Mouse (Mus musculus): ENCODE measurements around the gene Polr2i. TPM values are rescaled to one million over a fixed set of nuclear protein-coding genes. Genes with fewer than 3 reads are reported as not detected.
"Not testable (repeated sequence)": the region's sequence is repeated elsewhere in the genome, so short reads cannot be mapped to it uniquely, and the experiment has no call there.

The Polr2i gene
- 41.9 and 45.3 TPM in 2 replicates for total RNA-seq (2017)

DNA sequence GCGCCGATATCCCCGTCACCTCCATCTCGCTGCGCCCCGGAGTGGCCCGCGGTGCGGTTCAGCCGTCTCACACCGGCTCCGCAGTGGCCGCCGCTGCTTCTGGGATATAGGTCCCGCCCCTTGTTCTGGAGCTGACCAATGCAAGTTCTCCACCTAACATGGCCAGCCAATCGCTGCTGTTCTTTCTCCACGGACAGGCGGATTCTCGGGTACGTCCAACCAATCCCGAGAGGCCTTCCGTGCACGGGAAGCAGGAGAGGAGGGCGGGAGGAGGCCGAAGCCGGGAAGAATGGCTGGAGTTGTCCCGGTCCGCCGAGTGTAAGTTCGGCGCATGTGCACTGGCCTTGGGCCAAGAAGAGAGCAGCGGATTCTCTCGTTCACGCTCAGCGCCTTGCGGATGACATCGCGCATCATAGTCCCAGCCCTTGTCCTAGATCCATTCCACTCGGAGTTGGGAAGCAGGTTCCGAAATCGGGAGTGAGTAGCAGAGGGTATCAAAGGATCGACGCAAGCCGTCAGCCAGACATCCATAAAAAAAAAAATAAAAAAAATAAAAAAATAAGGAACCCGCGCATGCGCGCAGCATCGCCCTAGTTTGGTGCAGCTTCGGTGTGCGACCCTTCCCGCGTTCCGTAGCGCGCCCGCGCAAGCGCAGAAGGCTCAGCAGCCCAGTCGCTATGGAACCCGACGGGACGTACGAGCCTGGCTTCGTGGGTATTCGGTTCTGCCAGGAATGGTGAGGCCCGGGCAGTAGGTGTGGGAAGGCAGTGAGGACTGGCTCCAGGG, at the start of gene Polr2i, which contains the start of gene Tbcb:
Polr2i (plus strand) TSS at position 280 of the 786 bp plus-strand sequence.
Tbcb (minus strand) TSS at position 604 of the 786 bp plus-strand sequence.
- ATAC-seq (replicated peaks in 1 of 2; ENCODE audit: insufficient read depth in 1 of 2, low FRiP score in 2 of 2, low TSS enrichment in 1 of 2, low read depth in 1 of 2, poor library complexity in 2 of 2, severe bottlenecking in 2 of 2): peak; percentile 94 to 96

DNA sequence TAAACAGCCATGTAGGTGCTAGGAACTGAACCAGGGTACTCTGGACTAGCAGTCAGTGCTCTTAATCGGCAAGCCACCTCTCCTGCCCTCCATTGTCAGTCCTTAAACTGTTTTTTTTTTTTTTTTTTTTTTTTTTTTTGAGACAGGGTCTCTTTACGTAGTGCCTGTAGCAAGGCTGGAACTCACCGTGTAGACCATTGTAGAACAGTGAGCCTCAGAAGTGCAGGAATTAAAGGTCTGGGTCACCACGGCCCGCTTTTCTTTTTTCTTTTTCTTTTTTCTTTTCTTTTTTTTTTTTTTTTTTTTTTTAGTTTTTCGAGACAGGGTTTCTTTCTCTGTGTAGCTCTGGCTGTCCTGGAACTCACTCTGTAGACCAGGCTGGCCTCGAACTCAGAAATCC, 48.6 kb upstream of the Polr2i start:
- ATAC-seq (replicated peaks in 1 of 2; ENCODE audit: insufficient read depth in 1 of 2, low FRiP score in 2 of 2, low TSS enrichment in 1 of 2, low read depth in 1 of 2, poor library complexity in 2 of 2, severe bottlenecking in 2 of 2): not testable (repeated sequence)

DNA sequence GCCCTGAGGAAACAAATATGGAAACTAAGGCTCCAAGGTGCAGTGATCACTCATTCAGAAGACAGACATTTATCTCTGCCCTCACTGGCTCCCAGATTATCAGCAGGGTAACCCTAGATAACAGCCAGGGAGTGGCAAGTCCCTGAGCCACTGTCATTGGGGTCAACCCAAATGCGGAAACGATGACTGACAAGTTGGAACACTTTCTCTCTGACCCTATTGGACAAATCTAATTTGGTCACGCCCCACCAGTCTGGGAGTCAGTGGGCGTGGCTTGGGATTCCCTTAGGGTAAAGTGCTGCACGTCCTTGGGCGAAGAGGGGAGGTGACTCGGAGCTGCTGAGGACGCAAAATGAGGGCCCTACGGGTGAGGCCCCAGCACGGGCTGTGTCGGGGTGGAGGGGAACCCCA, 47.9 kb upstream of the Polr2i start, which contains the start of gene Cox7a1:
Cox7a1 (plus strand) TSS at position 266 of the 411 bp plus-strand sequence.
- peak; percentile 90 to 94 for ATAC-seq (replicated peaks in 1 of 2; ENCODE audit: insufficient read depth in 1 of 2, low FRiP score in 2 of 2, low TSS enrichment in 1 of 2, low read depth in 1 of 2, poor library complexity in 2 of 2, severe bottlenecking in 2 of 2)

DNA sequence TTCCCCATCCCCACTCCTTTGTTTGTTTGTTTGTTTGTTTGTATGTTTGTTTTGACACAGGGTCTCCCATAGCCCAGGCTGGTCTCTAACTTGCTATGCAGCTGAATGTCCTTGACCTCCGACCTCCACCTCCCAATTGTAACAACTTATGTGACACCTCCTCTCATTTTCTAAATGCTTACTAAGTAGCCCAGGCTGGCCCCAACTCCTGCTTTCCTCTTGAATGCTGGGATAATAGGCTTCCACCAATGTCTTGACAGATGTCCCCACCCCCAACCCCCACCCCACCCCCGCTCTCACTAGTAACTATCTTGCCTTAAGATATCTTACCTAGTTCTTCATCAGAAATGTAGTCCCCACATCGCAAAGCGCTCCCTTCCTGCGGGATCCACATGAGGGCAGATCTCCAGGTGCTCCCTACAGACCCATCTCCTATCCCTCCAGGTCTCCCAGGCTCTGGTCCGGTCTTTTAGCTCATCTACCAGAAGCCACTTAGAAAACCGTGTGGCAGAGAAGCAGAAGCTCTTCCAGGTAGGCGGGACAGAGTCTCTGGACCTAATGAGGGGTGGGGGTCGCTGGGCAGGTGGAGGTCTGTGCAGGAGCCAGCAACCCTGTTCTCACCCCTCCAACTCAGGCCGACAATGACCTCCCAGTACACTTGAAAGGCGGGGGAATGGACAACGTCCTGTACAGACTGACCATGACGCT, 47.0 kb upstream of the Polr2i start:
- no peak for ATAC-seq (replicated peaks in 1 of 2; ENCODE audit: insufficient read depth in 1 of 2, low FRiP score in 2 of 2, low TSS enrichment in 1 of 2, low read depth in 1 of 2, poor library complexity in 2 of 2, severe bottlenecking in 2 of 2)

DNA sequence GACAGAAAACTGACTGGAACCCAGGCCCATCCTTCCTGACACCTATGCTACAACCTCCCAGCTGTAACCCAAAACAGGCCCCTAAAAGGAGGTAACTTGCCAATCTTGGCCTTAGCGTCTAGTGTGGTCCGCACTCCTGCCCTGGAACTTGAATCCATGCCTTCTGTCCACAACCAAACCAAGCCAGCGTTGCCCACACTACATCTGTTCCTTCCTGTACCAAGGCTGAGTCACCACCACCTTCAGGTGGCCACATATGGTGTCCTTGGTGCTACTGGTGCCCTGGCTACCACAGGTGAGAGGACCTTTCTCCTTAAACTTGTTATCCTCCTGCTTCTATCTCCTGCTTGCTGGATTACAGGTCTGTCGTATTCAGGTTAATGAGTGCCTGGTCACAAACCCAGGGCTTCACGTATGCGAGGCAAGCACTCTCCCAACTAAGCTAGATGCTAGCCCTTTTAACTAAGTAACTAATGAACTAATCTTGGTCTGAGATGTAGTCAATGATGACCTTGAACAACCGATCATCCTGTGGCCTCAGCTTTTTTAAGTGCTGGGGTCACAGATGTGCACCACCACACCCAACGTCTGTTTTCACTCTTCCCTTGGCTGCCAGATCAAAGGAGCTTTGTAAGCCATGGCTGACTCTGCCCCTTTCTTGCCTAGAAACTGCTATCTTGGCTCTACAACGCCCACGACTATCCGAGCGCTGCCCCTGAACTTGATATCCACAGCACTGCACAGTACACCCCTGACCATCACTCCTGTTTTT, 43.2 kb upstream of the Polr2i start:
- ATAC-seq (replicated peaks in 1 of 2; ENCODE audit: insufficient read depth in 1 of 2, low FRiP score in 2 of 2, low TSS enrichment in 1 of 2, low read depth in 1 of 2, poor library complexity in 2 of 2, severe bottlenecking in 2 of 2): no peak

DNA sequence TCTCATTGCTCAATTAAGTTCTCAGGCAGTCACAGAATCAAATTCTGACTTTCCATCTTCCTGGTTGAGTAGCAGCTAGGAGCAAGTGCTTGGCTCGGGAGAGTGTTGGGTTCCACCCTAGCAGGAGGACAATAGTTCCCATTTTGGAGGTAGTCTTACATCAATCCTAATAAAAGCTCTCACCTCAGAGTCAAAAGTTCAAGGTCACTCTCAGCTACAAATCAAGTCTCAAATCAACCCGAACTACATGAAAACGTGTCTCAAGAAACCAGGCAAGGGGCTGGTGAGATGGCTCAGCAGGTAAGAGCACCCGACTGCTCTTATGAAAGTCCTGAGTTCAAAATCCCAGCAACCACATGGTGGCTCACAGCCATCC, 42.6 kb upstream of the Polr2i start:
- no peak for ATAC-seq (replicated peaks in 1 of 2; ENCODE audit: insufficient read depth in 1 of 2, low FRiP score in 2 of 2, low TSS enrichment in 1 of 2, low read depth in 1 of 2, poor library complexity in 2 of 2, severe bottlenecking in 2 of 2)

DNA sequence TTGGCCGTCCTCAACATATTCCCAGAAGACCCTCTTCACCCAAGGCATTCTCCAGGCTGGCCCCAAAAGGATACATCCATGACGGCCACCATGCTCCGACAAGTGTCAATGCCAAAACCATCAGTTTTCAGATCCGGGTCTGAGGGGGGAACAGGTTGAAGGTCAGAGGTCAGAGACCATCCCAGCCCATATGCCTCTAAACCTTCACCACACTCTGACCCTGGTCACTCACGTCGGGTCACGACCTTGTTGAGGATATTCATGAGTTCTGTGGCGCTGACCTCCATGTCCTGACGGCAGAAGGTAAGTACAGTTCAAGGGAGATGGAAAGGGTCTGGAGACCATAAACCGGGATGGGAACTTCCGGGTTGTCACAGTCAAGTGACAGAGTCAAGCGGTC, 39.7 kb upstream of the Polr2i start:
- no peak for ATAC-seq (replicated peaks in 1 of 2; ENCODE audit: insufficient read depth in 1 of 2, low FRiP score in 2 of 2, low TSS enrichment in 1 of 2, low read depth in 1 of 2, poor library complexity in 2 of 2, severe bottlenecking in 2 of 2)

DNA sequence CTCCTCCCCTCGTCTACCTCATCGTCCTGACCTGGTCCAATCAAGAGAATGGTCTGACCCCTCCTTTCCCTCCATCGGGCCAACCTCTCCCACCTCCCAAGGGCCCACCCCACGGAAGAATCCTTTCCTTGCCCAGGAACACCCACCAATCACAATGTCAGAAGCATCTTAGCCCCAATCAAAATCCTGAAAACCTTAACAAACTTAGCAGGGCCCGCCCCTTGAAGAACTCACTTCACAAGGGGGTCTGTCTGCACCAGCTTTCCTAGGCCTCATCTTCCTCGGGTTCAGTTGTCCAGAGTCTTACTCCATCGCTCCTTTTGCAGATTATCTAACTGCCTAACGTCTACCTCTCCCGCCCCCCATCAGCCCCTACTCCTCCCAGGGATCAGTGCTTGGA, 38.7 kb upstream of the Polr2i start:
- no peak for ATAC-seq (replicated peaks in 1 of 2; ENCODE audit: insufficient read depth in 1 of 2, low FRiP score in 2 of 2, low TSS enrichment in 1 of 2, low read depth in 1 of 2, poor library complexity in 2 of 2, severe bottlenecking in 2 of 2)

DNA sequence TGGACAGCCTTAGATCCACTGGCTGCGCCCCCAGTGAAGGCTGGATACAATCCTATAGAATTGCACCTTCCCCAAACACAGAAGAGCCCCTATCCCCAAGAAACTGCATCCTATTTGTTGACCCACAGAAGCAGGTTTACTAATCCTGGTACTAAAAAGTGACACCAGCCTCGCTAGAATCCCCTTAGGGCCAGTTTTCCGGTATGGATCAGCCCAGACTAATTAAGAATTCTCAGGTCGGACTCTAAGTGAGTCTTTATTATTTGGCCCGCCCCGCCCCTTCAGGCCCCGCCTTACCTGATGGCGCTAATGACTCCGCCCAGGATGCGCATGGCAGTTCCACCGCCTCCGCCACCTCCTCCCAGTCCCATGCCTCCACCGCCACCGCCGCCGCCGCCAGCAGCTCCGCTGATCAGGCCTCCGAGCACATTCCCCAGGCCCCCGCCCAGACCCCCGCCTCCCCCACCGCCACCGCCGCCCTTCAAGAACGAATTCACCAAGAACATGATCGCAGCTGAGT, 38.1 kb upstream of the Polr2i start:
- ATAC-seq (replicated peaks in 1 of 2; ENCODE audit: insufficient read depth in 1 of 2, low FRiP score in 2 of 2, low TSS enrichment in 1 of 2, low read depth in 1 of 2, poor library complexity in 2 of 2, severe bottlenecking in 2 of 2): peak; percentile 44 to 73; a peak in 3 of 4 replicates

DNA sequence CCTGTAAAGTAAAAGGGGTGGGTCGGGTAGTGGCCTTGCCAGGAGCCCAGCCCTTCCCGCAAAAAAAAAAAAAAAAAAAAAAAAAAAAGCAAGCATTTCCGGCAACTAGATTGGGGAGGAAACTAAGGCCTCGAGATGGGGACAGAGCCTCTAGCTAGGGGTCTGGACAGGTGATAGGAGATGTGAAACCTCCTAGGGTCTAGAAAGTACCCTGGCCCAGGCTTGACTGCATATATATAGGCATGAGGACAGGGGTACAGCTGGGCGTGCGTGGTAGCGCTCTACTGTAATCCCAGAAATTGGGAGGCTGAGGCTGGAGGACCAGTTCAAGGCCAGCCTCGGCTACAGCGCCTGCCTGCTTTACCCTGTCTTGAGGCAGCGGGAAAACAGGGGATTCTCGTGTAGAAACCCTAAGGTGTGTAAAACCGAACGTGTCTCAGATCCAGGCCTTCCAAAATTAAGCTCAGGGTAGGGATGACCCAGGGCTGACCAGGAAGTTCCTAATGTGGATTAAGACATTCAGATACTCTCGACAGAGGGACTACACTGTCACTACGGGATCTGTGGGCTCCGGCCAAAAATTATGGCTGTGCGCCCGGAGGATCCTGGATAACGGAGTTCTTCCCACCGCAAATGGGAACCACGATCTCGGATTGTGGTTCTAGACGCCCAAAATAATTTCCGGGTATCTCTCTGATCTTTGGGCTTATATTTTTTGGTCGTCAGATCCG, 37.5 kb upstream of the Polr2i start:
- ATAC-seq (replicated peaks in 1 of 2; ENCODE audit: insufficient read depth in 1 of 2, low FRiP score in 2 of 2, low TSS enrichment in 1 of 2, low read depth in 1 of 2, poor library complexity in 2 of 2, severe bottlenecking in 2 of 2): peak; percentile 8 to 17; a peak in 1 of 4 replicates

DNA sequence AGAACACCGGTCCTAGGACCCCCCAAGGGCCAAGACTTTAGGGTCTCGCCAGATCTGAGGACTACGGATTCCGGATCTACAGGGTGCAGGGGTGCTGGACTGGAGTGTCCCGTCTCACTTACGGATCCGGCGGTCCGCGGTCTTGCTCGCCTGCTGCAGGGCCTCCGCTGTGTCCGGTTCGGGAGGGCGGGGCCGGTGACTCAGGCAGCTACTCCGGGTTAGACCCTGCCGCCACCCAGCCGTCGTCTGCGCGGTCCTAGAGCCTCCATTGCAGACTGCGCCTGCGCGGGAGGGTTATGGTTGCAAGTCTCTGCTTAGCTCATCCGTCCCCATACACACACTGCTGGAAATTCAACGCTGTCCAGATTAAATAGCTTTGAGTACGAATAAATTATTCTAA, 36.9 kb upstream of the Polr2i start:
- ATAC-seq (replicated peaks in 1 of 2; ENCODE audit: insufficient read depth in 1 of 2, low FRiP score in 2 of 2, low TSS enrichment in 1 of 2, low read depth in 1 of 2, poor library complexity in 2 of 2, severe bottlenecking in 2 of 2): peak; percentile 85 to 87

DNA sequence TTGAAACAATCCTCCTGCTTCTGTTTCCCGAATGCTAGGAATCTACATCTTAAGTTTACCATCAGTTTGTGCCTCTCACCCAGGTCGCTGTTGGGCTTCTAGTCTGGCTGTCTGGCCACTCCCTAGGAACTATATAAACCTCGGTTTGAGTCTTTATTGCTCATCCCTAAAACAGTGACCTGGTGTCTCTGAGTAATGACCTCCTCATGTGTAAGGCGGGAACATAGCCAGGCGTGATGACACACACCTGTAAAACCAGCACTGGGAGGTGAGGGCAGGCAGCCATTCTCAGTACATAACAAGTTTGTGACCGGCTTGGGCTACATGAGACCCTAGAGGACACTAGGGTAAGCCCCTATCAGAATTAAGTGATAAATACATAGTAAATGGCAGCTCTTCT, 36.3 kb upstream of the Polr2i start:
- no peak for ATAC-seq (replicated peaks in 1 of 2; ENCODE audit: insufficient read depth in 1 of 2, low FRiP score in 2 of 2, low TSS enrichment in 1 of 2, low read depth in 1 of 2, poor library complexity in 2 of 2, severe bottlenecking in 2 of 2)

DNA sequence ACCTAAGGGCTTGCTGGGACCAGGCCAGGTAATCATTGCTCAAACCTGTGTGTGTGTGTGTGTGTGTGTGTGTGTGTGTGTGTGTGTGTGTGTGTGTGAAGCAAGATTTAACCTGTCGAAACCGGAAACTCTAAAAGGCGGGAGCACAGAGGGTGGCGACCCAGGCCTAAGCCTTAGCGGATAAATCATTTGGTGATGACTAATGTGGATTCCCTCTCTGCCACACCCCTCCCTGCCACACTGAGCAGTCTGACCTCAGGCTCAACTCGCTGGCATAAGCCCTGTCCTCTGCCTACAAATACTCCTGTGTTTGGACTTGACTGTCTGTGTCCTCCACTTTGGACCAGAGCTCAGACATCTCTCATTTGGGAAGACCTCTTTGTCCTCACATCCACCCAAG, 35.6 kb upstream of the Polr2i start:
- ATAC-seq (replicated peaks in 1 of 2; ENCODE audit: insufficient read depth in 1 of 2, low FRiP score in 2 of 2, low TSS enrichment in 1 of 2, low read depth in 1 of 2, poor library complexity in 2 of 2, severe bottlenecking in 2 of 2): no peak

DNA sequence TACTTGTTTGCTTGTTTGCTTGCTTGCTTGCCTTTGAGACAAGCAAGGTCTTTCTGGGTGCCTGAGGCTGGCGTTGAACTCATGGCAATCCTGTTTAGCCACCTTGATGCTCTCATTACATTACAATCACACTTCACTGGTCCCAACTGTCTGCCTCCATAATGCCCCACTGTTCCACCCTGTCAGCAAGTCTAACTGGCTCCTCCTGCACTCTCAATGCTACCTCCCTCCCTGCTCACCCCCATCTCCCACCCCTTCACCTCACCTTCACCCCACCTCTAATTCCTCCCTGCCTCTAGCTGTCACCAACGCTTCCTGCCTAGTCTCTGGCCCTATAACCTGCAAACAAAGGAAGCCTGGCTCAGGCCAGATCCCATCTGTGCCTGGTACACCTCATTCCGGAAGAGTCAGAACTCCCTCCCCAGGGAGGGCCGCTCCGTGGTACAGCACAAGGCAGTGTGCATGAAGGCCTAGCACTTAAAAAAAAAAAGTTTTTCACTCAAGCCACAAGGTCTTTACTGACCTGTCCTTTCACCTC, 34.1 kb upstream of the Polr2i start:
- no peak for ATAC-seq (replicated peaks in 1 of 2; ENCODE audit: insufficient read depth in 1 of 2, low FRiP score in 2 of 2, low TSS enrichment in 1 of 2, low read depth in 1 of 2, poor library complexity in 2 of 2, severe bottlenecking in 2 of 2)

DNA sequence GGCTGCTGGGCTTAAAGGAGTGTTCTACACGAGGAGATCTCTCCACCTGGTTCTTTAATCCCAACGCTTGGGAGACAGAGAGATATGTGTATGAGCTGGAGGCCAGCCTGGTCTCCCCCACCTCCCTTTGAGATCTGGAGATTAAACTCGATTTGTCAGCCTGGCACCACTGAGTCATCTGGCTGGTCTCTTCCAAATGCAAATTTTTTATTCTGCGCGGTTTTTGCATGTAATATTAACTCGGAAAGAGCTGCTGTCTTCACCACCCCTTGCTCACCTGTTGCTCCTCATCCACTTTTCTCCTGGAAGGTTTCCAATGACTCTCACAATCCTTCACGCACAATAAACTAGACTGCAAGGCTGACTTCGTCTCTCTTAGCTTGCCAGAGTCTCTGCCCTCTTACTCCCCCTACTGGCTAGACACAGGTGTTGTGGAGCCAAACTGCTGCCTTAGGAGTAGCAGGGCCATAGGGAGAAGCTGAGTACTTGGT, 33.2 kb upstream of the Polr2i start, which contains the start of gene Capns1:
Capns1 (minus strand) TSS at position 331 of the 491 bp plus-strand sequence.
- peak; percentile 66 to 78 for ATAC-seq (replicated peaks in 1 of 2; ENCODE audit: insufficient read depth in 1 of 2, low FRiP score in 2 of 2, low TSS enrichment in 1 of 2, low read depth in 1 of 2, poor library complexity in 2 of 2, severe bottlenecking in 2 of 2)

DNA sequence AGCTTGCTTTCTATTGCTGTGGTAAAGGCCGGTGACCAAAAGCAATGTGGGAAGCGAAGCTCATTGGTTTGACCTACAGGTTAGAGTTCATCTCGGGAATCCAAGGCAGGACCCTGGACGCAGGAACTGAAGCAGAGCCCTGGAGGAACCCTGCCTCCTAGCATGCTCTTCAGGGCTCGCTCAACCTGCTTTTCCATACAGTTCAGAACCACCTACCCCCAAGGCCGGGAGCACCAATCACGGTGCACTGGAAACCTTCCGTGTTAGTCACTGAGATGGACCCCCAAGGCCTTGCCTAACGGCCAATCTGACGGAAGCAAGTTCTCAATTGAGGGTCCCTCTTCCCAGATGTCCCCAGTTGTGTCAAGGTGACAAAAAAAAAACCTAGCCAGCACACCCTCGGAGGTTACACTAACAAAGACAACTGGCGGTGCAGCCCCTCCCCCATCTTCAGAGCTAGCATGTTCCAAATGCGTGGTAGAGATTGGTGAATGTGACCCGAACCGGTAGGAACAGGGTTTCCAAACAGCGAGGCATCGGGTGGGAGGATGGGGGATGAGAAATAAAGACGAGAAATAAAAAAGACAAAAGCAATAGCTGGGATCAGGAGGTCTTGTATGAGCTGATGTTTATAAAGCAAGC, 32.1 kb upstream of the Polr2i start:
- no peak for ATAC-seq (replicated peaks in 1 of 2; ENCODE audit: insufficient read depth in 1 of 2, low FRiP score in 2 of 2, low TSS enrichment in 1 of 2, low read depth in 1 of 2, poor library complexity in 2 of 2, severe bottlenecking in 2 of 2)

Data from hematopoietic stem cell, adult 5-6 weeks (primary cell).